Mouse (Mus musculus): ENCODE data around the gene Acvr2b.

Acvr2b gene

DNA sequence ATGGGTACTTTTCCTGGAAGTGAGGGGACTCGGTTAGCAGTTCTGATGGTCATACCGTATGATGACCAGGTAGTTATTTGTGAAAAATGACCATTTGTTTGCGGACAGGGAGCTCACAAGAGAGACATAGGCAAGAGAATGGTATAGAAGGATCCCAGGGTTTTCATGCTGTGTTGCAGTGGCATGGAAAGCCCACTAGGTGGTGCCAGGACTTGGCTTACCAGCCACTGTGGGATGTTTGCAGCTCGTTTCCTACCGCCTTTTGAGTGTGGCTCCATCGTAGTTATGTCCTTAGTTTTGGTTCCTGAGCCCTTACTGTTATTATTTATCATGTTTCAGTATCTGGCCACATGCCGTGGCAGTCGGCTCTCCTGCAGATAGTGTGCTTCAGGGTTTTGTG is 58.5 kb downstream of the Acvr2b start:
- in situ Hi-C loops (cut with MboI; ENCODE audit: low pct_unique_long_range_greater_than_20kb in 1 of 2, low sequenced_read_pairs in 2 of 2, unreplicated experiment in 1 of 2), result loop anchor here in 1 of 2 experiments (10.0 kb wide), 1 partner anchor 114 kb away; the partner anchor contains the start of gene Scn5a

DNA sequence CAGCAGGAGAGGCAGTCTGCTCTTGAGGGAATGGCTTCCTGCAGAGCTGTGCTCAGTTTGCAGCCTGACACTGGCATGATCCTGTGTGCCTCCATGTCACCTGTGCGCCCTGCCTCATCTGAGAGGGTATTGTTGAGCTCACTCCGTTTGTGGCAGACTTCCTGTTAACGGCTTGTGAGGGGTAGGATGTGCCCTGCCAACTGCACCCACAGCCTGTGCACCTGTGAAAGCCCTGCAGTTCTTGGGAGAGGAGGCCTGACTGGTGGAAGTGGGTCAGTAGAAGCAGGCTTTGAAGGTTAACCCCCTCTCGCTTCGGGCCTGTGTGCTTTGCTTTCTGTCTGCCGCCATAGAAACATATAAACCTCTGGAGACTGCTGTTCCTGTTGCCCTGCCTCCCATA is 63.1 kb downstream of the Acvr2b start:
- in situ Hi-C loops (cut with MboI; ENCODE audit: low pct_unique_long_range_greater_than_20kb in 1 of 2, low sequenced_read_pairs in 2 of 2, unreplicated experiment in 1 of 2), result loop anchor here in 1 of 2 experiments (10.0 kb wide), 1 partner anchor 110 kb away; the partner anchor contains the start of gene Scn5a

DNA sequence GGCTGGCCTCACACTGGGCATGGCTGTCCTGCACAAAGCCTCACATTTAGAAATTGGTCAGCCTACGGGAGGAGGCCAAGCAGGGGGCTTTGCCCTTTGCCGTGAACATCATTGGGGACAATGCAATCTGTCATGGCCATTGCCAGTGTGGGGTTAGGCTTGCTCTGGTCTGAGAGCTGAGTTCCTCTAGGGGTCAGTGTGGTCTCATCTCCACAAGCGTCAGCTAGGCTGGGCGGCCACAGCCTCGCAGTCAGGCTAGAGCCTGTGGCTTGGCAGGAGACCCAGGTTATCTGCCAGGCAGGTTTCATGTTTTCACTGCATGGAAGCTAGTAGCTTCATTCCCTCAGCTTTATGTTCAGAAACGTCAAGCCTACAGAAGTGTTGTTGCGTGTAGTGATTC is 63.7 kb downstream of the Acvr2b start:
- in situ Hi-C loops (cut with MboI; ENCODE audit: low pct_unique_long_range_greater_than_20kb in 1 of 2, low sequenced_read_pairs in 2 of 2, unreplicated experiment in 1 of 2), result loop anchor here in 1 of 2 experiments (10.0 kb wide), 1 partner anchor 109 kb away; the partner anchor contains the start of gene Scn5a

DNA sequence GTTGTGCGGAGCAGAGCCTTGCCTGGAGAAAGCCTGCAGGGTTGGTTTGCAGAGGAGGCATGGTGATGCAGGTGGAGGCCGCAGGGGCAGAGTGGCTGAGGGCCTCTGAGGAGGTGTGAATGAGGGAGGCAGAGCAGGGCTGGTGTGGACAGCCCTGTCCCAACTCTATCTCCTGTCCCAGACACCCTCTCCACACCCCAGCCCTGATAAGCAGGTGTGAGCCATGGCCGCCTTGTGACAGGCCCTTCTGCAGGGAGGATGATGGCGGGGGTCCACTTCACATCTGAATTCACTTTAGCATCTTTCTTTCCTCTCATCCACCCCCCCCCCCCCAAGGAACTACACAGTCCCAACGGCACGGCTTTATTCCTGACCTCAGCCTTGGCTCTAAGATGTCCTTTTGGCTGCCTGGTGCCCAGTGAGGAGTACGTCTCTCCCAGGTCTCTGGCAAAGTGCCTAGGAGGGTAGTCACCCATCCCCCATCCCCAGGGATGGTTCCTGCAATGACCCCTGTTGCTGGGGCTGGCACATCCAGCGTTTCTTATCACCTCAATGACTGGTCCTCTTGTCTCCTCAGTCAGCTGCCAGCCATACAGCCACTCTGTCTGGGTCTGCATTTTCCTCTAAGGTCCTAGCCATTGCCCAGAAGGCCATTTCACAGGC is 67.9 kb downstream of the Acvr2b start:
- in situ Hi-C loops (cut with MboI; ENCODE audit: low pct_unique_long_range_greater_than_20kb in 1 of 2, low sequenced_read_pairs in 2 of 2, unreplicated experiment in 1 of 2), result loop anchor here in 1 of 2 experiments (10.0 kb wide), 1 partner anchor 105 kb away; the partner anchor contains the start of gene Scn5a

DNA sequence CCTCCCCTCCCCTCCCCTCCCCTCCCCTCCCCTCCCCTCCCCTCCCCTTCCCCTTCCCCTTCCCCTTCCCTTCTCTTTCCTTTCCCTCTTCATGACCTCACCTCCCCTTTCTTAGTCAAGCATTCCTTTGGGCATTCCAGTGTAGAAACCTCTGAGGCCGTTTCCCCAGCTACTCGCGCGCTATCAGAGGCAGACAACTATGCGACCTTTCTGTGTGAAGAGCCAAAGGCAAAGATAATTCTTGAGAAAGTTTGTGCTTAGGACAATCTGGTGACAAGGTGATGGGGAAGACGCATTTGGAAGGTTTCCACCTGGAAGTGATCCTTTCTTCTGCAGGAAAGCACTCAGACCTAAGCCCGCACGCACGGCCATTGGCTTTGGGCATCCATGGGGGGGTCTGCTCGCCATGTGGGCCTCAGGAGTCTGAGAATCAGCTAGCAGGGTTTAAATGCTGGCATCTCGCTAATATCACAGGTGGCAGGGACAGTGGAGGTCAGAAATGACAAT is 70.5 kb downstream of the Acvr2b start:
- in situ Hi-C loops (cut with MboI; ENCODE audit: low pct_unique_long_range_greater_than_20kb in 1 of 2, low sequenced_read_pairs in 2 of 2, unreplicated experiment in 1 of 2), result no loop called here

DNA sequence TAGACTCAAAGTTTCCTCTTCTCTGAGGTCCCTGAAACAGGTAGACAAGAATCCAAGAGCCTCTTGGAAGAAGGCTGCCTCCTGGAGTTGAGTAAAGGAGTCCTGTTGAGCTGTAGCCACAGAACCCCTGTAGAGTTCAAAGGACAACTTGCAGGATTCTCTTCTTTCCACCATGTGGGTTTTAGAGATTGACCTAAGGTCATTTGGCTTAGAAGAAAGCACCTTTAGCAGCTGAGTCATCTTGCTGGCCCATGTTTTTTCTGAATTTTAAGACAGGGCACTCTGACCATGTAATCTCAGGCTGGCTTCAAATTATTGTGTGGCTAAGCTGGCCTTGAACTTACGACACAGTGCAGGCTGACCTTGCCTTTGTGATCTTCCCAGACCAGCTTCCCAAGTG is 71.1 kb downstream of the Acvr2b start:
- in situ Hi-C loops (cut with MboI; ENCODE audit: low pct_unique_long_range_greater_than_20kb in 1 of 2, low sequenced_read_pairs in 2 of 2, unreplicated experiment in 1 of 2), result no loop called here

DNA sequence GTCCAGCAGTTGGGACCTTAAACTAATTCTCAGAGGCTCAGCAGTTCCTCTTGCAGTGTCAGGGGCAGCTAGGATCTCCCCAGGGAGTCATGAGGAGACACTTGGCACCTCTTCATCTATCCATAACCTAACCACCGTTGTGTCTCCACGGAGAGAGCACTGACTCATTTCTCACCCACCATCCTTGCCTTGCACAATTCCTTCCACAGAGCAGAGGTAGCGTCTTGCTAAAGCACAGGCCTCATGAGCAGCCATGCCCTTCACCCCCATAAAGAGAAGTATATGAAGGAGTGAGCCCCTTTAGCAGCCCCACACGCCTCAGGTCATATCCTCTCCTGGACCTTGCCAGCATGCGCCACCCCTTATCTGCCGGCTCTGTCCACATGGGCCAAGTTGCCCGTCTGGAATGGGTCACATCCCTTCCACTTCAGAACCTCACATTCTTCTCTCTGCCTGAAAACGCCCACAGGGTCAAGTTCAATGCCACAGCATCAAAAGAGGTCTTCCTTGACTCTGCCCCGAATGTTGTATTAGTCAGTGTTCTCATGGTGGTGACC is 71.8 kb downstream of the Acvr2b start:
- in situ Hi-C loops (cut with MboI; ENCODE audit: low pct_unique_long_range_greater_than_20kb in 1 of 2, low sequenced_read_pairs in 2 of 2, unreplicated experiment in 1 of 2), result no loop called here

DNA sequence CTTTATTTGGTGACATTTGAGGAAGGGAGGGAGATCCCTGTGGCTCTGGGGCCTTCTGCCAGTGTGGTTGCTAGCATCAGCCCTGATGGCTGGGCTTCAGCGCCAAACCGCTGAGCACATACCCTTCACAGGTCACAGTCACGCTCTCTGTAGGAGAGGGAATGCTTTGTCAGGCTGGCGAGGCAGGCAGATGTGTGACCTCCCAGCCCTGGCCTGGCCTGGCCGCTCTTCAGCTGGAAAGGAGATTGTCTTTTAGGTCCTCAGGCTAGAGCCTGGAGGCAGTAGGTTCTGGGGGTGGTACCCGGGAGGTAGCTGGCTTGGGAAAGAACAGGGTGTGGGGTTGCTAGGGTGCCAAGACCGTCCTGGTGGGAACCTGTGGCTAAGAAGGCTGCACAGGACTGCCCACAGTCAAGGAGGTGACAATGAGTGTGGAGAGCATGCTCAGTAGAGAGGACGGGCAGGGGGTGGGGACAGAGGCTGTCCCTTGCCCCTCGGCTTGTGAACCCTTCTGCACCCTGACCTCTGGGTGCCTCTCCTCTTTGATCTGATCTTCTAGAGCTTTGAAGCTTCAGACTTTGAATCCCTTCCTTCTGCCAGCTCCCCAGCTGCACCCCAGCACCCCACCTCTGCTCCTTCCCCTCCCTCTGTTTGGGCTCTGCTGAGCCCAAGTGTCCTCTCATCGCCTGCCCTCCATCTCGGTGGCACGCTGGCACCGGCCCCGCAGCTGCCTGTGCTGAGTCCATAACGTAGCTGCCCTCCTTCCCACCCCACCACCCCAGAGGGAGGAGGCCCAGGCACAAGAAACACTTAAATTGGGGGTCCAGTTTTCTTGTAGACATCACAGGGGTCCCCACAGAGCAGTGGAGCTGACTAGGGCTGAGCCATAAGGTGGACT is 73.0 kb downstream of the Acvr2b start:
- in situ Hi-C loops (cut with MboI; ENCODE audit: low pct_unique_long_range_greater_than_20kb in 1 of 2, low sequenced_read_pairs in 2 of 2, unreplicated experiment in 1 of 2), result no loop called here

DNA sequence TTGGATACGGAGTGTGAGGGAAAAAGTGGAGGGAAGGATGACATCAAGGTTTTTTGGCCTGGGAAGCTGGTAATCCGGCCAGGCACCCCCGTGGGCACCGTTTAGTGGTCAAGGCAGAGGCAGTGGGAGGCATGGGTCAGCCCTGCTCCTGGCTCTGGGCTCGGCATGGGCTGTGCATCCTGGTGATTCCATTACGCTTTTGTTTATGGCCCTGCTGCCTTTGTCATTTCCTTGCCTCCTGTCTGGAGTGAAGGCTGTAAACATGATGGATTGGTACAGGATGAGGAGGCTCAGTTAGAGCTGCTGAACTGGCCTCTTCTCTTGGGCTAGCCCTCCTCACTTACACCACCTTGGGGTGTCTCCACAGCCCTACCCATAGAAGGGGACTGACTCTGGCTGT is 75.8 kb downstream of the Acvr2b start:
- in situ Hi-C loops (cut with MboI; ENCODE audit: low pct_unique_long_range_greater_than_20kb in 1 of 2, low sequenced_read_pairs in 2 of 2, unreplicated experiment in 1 of 2), result no loop called here

DNA sequence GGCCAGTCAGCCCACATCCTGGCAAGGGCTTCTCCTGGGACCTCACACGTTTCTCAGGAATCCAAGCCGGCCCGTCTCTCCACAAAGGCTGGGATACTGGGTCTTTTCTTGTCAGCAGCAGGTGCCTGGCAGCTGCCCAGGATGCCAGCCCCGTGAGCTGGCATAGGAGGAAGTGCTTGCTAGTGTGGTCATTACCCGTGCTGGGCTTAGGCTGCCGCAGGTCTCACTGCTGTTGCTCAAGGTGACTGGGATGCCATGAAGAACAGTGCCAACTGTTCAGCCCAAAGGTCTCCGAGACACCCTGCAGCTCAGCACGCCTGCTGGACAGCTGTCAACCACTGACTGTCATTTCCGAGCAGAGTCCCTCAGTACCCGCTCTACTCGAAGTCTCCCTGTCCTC is 76.4 kb downstream of the Acvr2b start:
- in situ Hi-C loops (cut with MboI; ENCODE audit: low pct_unique_long_range_greater_than_20kb in 1 of 2, low sequenced_read_pairs in 2 of 2, unreplicated experiment in 1 of 2), result no loop called here

DNA sequence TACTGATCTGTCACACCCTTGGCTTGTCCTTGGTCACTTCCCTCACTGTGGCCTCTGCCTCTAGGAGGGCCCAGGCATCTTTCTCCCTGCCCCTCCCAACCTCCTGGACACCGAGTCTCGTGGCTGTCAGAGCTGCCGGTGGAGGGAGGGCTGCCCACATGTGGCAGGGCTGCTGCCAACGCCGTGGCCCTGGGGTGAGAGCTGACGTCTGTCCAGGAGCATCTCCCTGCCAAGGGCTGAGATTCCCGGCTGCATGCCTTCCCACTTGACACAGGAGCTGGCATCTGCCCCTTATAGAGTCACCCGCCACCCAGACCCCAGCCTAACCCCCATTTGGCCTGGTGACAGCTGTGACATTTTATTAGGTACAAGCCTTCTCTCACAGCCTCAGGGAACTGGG is 77.4 kb downstream of the Acvr2b start:
- in situ Hi-C loops (cut with MboI; ENCODE audit: low pct_unique_long_range_greater_than_20kb in 1 of 2, low sequenced_read_pairs in 2 of 2, unreplicated experiment in 1 of 2), result no loop called here

DNA sequence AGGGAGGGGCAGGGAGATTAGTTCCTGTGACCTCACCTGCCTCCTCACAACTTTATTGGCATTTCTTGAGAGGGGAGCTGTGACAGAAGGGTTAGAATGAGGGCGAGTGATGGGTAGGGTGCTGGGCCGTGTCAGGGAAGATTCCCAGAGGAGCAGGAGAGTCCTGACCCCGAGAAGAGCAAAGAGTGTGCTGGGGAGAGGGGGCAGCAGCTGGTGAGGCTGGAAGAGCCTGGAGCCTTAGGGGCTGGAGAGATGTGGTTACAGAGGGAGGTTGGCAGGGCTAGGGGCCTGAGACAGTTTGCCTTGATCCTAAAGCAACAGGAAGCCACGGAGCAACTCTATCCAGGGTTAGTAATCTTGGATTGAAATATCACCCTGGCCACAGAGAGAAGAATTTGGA is 79.7 kb downstream of the Acvr2b start:
- in situ Hi-C loops (cut with MboI; ENCODE audit: low pct_unique_long_range_greater_than_20kb in 1 of 2, low sequenced_read_pairs in 2 of 2, unreplicated experiment in 1 of 2), result no loop called here

DNA sequence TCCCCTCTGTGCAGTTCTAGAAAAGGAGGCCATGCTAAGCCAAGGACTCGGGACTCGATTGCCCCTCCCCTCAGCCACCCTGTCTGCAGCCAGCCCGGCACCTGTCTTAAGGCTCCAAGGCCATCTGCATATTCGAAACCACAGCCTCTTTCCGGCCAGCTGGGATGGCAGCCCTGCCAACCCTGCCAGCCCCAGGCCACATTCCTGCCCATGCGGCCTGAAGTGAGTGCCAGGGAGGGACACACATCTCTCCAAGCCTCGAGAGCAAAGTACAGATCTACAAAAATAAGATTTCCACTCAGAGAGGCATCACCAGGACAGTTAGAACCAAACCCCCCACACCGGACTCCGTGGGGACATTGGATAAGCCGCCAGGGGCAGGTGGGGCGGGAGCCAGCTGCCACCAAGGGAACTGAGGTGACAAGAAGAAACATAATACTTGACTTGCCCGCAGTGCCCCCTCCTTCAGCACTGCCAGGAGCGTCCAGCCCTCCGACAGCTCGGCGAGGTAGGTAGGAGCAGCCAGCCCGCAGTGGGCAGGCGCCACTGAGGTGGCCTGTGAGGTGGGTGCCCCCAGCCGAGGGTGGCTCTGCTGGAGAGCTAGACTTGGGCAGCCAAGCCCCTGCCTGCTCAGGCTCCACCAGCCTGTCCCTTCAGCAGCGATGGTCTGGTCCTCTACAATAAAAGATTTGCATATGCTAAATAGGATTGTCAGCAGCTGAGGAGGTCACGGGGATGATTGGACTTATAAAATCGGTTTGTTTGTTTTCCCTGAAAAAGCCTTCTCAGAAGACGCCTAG is 81.8 kb downstream of the Acvr2b start:
- in situ Hi-C loops (cut with MboI; ENCODE audit: low pct_unique_long_range_greater_than_20kb in 1 of 2, low sequenced_read_pairs in 2 of 2, unreplicated experiment in 1 of 2), result no loop called here

DNA sequence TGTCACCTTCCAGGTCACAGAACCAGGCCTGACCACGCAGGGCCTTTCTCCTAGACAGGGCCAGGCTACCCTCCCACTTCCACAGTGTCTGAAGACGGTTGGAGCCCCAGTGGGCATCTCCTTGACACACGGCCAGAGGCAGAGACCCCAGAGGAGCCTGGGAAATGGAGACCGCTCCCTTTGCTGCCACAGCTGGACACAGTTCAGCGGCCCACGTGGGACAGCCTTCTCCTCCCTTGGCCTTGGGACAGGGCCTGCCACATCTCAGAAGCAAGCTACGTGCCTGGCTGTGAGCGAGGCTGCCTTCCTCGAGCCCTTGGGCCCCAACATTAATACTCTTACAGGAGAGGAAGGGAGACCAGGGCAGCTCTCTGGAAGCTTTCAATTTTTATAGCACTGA is 82.5 kb downstream of the Acvr2b start:
- in situ Hi-C loops (cut with MboI; ENCODE audit: low pct_unique_long_range_greater_than_20kb in 1 of 2, low sequenced_read_pairs in 2 of 2, unreplicated experiment in 1 of 2), result no loop called here

Measured in mouse embryonic stem cell (cell line).